Mouse (Mus musculus) embryonic facial prominence, embryonic 14.5 days (tissue): Measurements from ENCODE around the gene Acp7. TPM values are rescaled to one million over a fixed set of nuclear protein-coding genes. Genes with fewer than 3 reads are reported as not detected.
A peak's percentile ranks its signal among the peaks of the same experiment; 100 is the strongest.

Experiments used
- ATAC-seq: fragments of 200-750 bp; cut with Nextera tagmentation; 2 replicates; pipeline ENCODE4 v1.8.0; 2017; ENCODE audit warnings: low read depth, moderate number of reproducible peaks, moderate TSS enrichment
- DNase-seq: peaks from one replicate; pipeline ENCODE4 v3.0.0-alpha.2; 2015; ENCODE audit warnings: low spot score
- H3K27ac ChIP-seq: fragments of 300-500 bp; sonication (generic); replicated peaks from 2 replicates; pipeline ENCODE4 v1.5.1; 2014; ENCODE audit warnings: low read depth, mild to moderate bottlenecking, low read length, moderate library complexity
- H3K27me3 ChIP-seq: fragments of 300-500 bp; sonication (generic); replicated peaks from 2 replicates; pipeline ENCODE4 v1.6.1; 2014; ENCODE audit warnings: low read length; ENCODE audit not compliant: control insufficient read depth, insufficient read depth
- H3K36me3 ChIP-seq: fragments of 300-500 bp; sonication (generic); 2 replicates; pipeline ENCODE4 v1.6.1; 2014; ENCODE audit warnings: low read length, mixed read lengths; ENCODE audit not compliant: control insufficient read depth, insufficient read depth
- H3K4me1 ChIP-seq: fragments of 300-500 bp; sonication (generic); 2 replicates; pipeline ENCODE4 v1.6.1; 2014; ENCODE audit warnings: antibody characterized with exemption, low read length; ENCODE audit not compliant: control insufficient read depth, insufficient read depth
- H3K4me2 ChIP-seq: fragments of 300-500 bp; sonication (generic); 2 replicates; pipeline ENCODE4 v1.6.1; 2014; ENCODE audit warnings: low read depth, mild to moderate bottlenecking, low read length, moderate library complexity, mixed read lengths
- H3K4me3 ChIP-seq: fragments of 300-500 bp; sonication (generic); 2 replicates; pipeline ENCODE4 v1.5.1; 2014; ENCODE audit warnings: low read depth, mild to moderate bottlenecking, low read length
- H3K9ac ChIP-seq: fragments of 300-500 bp; sonication (generic); 2 replicates; pipeline ENCODE4 v1.6.1; 2014; ENCODE audit warnings: low read depth, mild to moderate bottlenecking, low read length, moderate library complexity, mixed read lengths
- H3K9me3 ChIP-seq: fragments of 300-500 bp; sonication (generic); 2 replicates; pipeline ENCODE4 v1.6.1; 2016; ENCODE audit warnings: low read length; ENCODE audit not compliant: control insufficient read depth
- WGBS: fragments of 180-500 bp; shearing (Covaris S2); extraction: QIAGEN DNeasy Blood & Tissue Kit; methylation state at CpG from one replicate; pipeline ENCODE4 v1.1.7; 2014; 5-methylcytosine and 5-hydroxymethylcytosine counted together
- polyA plus RNA-seq: library from polyadenylated mRNA; unstranded; fragments of >200 nt; fragmentation: Nextera tagmentation; extraction: Ambion mirVana; gene quantifications from 2 replicates; pipeline ENCODE4 v1.2.1, GENCODE M21; 2014

Acp7 gene
- polyA plus RNA-seq, 1 experiment from 2014 or later: 0.40 TPM

DNA sequence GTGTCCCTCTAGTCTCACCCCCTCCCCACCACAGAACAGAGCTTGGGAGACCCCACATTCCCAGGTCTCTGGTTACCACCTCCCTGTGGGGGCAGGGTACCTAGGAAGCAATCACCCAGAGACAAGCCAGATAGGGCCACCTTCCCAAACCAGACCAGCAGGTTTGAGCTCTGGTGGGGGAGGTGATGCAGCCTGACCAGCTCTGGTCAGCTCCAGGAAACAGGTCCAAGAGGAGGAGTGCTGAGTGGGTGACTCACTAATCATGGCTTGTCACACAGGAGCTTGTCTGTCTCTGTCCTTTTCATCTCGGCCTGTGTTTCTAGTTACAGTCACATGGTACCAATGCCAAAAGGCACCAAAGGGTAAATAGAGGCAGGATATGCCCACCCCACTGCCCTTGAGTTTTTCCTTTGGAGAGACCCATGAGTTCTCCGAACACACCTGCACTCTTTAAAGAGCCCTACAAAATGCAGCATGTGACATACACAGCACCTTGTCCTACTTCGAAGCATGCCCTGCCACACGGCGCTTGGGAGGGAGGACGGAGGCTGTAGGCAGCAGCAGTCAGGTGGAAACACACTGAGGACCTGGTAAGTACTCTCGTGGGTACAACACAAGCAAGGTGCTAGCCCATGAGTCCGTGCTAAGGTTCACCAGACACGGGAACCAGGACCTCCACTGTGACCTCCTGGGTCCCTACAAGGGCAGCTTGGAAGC, 53.1 kb downstream of the Acp7 start:
- Histone ChIP-seq H3K27ac (peak overlapping the region; percentile 70; the same call in 1 of the 2 replicates), H3K9me3 (no peaks in the 10 kb centered on the region), H3K4me1 (peaks cover 21% of the 10 kb centered on the region), H3K9ac (no peak overlapping the region), H3K4me3 (no peak overlapping the region), H3K4me2 (no peak overlapping the region), H3K27me3 (no peaks in the 10 kb centered on the region), H3K36me3 (no peaks in the 10 kb centered on the region)
- DNase-seq (peak; percentile 62), ATAC-seq (peak; percentile 51; the same call in 1 of the 2 replicates)
- WGBS: 70% methylated on average over 9 of the region's 9 CpGs

DNA sequence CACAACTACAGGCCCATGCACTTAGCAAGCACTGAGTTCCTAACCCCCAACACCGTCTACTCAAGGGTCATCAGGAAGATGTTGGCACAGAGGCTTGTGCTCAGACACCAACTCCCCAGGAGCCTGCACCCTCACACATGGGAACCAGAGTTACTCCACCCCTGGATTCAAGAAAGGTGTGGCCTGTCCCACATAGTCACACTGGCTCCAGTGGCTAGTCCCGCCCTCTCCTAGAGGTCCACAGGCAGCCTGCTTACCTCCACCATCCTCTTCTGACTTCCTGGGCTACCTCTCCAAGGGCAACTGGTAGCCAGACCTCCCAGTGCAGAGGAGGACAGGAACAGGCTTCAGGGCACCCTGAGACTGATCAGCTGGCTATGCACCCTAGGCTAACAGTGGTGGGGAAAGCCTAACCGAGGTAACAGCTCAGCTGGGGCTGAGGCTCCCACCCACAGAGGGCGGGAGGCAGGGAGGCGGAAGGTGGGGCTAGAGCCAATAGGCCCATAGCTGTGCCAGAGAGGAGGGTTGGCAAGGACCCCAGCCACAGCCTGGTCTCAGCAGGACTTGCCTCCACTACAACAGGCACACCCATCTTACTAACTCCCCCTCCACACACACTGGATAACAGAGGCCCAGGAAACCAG, 54.7 kb downstream of the Acp7 start:
- H3K4me3 ChIP-seq: no peak overlapping the region
- H3K4me2 ChIP-seq: no peak overlapping the region
- peaks cover 21% of the 10 kb centered on the region for H3K4me1 ChIP-seq
- DNase-seq (peak; percentile 85), ATAC-seq (peak; percentile 89)
- H3K9ac ChIP-seq: peak overlapping the region; percentile 7; the same call in 1 of the 2 replicates
- H3K27ac ChIP-seq: 0 out of 2 replicates have a peak overlapping the region, but pooled peaks have one; percentile 70
- H3K36me3 ChIP-seq: no peaks in the 10 kb centered on the region
- no peaks in the 10 kb centered on the region for H3K27me3 ChIP-seq
- no peaks in the 10 kb centered on the region for H3K9me3 ChIP-seq
- WGBS: 70% methylated on average over 5 of the region's 5 CpGs

DNA sequence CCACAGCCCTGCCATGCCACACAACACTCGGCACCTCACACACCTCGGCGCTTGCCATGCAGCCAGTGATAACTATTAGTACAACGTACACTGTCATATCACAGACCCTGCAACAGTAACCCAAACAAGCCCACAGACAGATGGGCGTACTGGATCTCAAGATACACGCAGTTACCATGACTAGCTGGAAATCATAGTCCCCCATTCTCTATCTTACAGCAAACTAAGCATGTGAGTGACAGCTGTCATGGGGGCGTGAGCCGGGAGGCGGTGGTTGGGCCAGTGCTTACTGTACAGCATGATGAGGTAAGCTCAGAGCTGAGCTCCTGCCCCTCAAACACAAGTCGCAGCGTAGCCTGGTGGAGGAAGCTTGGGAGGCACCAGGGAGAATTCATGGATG, 55.5 kb downstream of the Acp7 start:
- DNase-seq (no peak), ATAC-seq (no peak)
- Histone ChIP-seq H3K4me3 (no peak overlapping the region), H3K9ac (no peak overlapping the region), H3K9me3 (no peaks in the 10 kb centered on the region), H3K4me1 (peaks cover 28% of the 10 kb centered on the region), H3K36me3 (no peaks in the 10 kb centered on the region), H3K27ac (no peak overlapping the region), H3K27me3 (no peaks in the 10 kb centered on the region), H3K4me2 (no peak overlapping the region)
- 82% methylated on average over 11 of the region's 11 CpGs for WGBS

DNA sequence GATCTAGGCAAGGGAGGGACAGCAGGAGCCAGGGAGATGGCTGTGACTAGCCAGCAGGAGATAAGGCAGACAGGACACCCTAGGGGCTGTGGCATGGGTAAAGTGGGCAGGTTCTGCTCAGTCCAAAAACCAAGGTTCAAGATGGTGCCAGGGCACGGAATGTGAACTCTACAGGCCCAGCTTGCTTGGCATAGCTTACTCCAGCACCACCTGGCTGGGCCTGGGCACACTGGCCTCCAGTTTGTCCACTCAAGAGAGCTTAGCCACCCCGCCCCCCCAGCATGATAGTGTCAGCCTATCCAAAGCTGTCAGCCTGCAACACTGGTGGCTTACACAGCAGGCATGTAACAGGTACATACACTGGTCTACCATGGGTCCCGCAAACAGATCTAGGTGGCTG, 57.9 kb downstream of the Acp7 start:
- H3K27me3 ChIP-seq: no peaks in the 10 kb centered on the region
- ATAC-seq: no peak
- no peak overlapping the region for H3K27ac ChIP-seq
- H3K4me1 ChIP-seq: peaks cover 29% of the 10 kb centered on the region
- no peaks in the 10 kb centered on the region for H3K36me3 ChIP-seq
- WGBS: 88% methylated on average over 3 of the region's 3 CpGs
- H3K4me3 ChIP-seq: no peak overlapping the region
- H3K9ac ChIP-seq: no peak overlapping the region
- no peak overlapping the region for H3K4me2 ChIP-seq
- no peak for DNase-seq
- H3K9me3 ChIP-seq: no peaks in the 10 kb centered on the region

DNA sequence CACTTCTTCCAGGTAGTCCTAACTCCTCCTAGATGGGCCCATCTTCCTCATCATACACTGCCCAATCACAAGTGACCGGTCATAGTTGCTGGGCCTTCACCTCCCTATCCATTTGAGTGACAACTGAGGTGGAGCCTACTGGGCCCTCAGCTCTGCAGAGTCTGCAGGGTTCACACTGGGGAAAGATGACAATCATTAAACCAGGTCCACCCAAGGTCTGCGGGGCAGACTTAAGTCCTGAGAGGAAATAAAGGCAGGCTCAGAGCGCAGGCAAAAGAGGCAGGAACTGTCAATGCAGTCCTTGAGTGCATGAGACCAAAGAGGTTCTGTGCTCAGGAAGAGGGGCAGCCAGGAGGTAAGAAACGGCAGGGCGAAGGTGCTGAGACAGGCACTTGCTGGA, 58.4 kb downstream of the Acp7 start:
- DNase-seq: no peak
- 82% methylated on average over 5 of the region's 5 CpGs for WGBS
- no peak overlapping the region for H3K9ac ChIP-seq
- peaks cover 27% of the 10 kb centered on the region for H3K4me1 ChIP-seq
- no peaks in the 10 kb centered on the region for H3K27me3 ChIP-seq
- H3K9me3 ChIP-seq: no peaks in the 10 kb centered on the region
- H3K4me2 ChIP-seq: no peak overlapping the region
- ATAC-seq: no peak
- peaks cover 4% of the 10 kb centered on the region for H3K36me3 ChIP-seq
- no peak overlapping the region for H3K27ac ChIP-seq
- no peak overlapping the region for H3K4me3 ChIP-seq

DNA sequence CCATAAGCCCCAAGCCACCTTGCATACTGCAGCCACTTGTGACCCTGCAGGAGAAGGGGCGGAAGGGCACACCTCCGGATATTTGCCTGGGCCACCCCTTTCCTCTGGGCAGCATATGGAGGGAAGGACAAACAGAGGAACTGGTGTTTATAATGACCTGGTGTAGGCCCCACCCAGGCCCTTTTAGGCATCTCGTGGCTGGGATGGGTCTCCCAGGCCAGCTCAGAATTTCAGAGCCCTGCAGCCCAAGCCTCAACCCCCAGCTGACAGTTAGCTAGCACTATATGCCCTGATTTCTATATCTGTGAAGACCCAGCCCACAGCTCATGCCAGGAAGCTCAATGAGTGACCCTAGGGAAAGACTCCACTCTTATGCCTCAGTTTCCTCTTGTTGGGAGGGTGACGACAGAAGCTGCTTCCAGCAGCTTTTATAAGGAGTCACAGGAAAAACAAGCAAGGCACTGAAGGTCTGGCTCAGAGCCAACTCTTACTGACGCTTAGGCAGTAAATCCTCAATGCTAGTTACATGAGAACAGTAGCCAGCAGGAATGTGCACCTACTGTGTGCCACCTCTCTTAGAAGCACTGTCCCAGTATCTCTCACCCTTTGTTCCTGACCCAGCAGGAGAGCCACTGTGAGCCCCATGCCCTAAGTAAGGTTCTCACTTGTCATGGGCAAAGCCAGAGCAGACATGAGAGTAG, 60.0 kb downstream of the Acp7 start:
- WGBS: 36% methylated on average over 5 of the region's 5 CpGs

DNA sequence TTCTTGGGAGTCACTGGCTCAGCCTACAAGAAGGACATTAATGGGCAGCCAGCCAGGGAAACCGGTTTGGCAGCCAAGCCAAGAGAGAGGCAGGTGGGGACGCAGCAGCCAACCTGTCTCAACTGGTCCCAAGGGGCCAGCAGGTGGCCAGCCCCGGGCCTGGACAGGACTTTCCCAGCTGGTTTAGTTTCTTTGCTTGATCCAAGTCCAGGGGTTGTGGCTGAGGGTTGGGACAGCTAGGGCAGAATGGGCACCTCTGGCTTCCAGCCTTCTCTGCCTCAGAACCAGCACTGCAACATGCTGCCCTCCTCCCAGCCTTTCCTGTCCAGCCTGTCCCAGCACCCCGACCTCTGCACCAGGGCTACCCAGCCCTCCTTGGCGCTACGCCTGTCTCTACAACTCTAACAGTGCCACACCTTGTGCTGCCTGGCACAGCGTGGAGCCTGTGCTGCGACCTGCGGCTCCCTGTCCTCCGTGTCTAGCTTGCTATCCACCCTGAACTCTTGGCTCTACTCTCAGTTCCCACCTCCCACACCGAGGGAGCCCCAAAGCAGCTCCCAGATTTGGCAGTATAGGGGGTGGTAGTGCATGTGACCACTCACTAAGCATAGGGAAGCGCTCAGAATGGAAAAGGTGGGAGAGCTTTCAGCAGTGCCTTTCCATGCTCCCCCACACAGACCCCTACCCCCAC, 60.7 kb downstream of the Acp7 start:
- peak; percentile 60 for ATAC-seq
- H3K9me3 ChIP-seq: no peaks in the 10 kb centered on the region
- peak overlapping the region; percentile 22; the same call in 1 of the 2 replicates for H3K4me2 ChIP-seq
- peaks cover 26% of the 10 kb centered on the region for H3K36me3 ChIP-seq
- H3K27ac ChIP-seq: peak overlapping the region; percentile 64
- WGBS: 63% methylated on average over 12 of the region's 12 CpGs
- peaks cover 10% of the 10 kb centered on the region for H3K4me1 ChIP-seq
- H3K27me3 ChIP-seq: no peaks in the 10 kb centered on the region
- 0 out of 2 replicates have a peak overlapping the region, but pooled peaks have one; percentile 34 for H3K9ac ChIP-seq
- H3K4me3 ChIP-seq: no peak overlapping the region
- DNase-seq: peak; percentile 82

More for the DNA sequence above, 60.0 kb downstream of the Acp7 start:
- H3K9ac ChIP-seq: 0 out of 2 replicates have a peak overlapping the region, but pooled peaks have one; percentile 34
- H3K36me3 ChIP-seq: peaks cover 19% of the 10 kb centered on the region
- peak; percentile 73 for DNase-seq
- no peak overlapping the region for H3K4me3 ChIP-seq
- peaks cover 11% of the 10 kb centered on the region for H3K4me1 ChIP-seq
- peak overlapping the region; percentile 64 for H3K27ac ChIP-seq
- H3K27me3 ChIP-seq: no peaks in the 10 kb centered on the region
- ATAC-seq: 0 out of 2 replicates have a peak, but pooled peaks have one; percentile 4
- no peaks in the 10 kb centered on the region for H3K9me3 ChIP-seq
- peak overlapping the region; percentile 22; the same call in 1 of the 2 replicates for H3K4me2 ChIP-seq

DNA sequence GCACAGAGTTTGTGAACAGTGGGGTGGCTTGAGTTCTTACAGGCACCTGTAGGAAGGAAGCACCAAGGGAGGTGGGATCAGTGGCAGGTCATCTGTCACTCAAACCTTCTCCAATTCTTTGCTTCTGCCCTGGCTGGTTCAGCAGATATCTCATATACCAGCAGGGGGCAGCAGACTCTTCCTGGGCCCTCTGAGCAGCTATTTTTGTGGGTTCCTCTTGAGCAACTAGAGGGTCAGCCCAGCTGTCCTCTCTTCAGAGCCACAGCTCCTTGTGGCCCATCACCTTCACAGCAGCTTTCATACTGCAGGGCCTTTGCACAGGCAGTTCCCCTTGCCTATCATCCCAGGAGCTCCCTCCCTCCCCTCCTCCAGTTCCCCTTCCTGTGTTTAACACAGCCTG, 62.9 kb downstream of the Acp7 start:
- H3K4me2 ChIP-seq: no peak overlapping the region
- H3K27me3 ChIP-seq: no peaks in the 10 kb centered on the region
- no peak overlapping the region for H3K27ac ChIP-seq
- no peaks in the 10 kb centered on the region for H3K9me3 ChIP-seq
- peaks cover 48% of the 10 kb centered on the region for H3K36me3 ChIP-seq
- ATAC-seq (no peak), DNase-seq (peak; percentile 53)
- no peak overlapping the region for H3K9ac ChIP-seq
- peaks cover 10% of the 10 kb centered on the region for H3K4me1 ChIP-seq
- H3K4me3 ChIP-seq: no peak overlapping the region
